Mouse (Mus musculus): Measurements from ENCODE around the gene Kcnh8. TPM values are rescaled to one million over a fixed set of nuclear protein-coding genes. Genes with fewer than 3 reads are reported as not detected.

Kcnh8 gene
- 1.2 and 1.7 TPM in 2 replicates for polyA plus RNA-seq (2012; rRNA removed)

DNA sequence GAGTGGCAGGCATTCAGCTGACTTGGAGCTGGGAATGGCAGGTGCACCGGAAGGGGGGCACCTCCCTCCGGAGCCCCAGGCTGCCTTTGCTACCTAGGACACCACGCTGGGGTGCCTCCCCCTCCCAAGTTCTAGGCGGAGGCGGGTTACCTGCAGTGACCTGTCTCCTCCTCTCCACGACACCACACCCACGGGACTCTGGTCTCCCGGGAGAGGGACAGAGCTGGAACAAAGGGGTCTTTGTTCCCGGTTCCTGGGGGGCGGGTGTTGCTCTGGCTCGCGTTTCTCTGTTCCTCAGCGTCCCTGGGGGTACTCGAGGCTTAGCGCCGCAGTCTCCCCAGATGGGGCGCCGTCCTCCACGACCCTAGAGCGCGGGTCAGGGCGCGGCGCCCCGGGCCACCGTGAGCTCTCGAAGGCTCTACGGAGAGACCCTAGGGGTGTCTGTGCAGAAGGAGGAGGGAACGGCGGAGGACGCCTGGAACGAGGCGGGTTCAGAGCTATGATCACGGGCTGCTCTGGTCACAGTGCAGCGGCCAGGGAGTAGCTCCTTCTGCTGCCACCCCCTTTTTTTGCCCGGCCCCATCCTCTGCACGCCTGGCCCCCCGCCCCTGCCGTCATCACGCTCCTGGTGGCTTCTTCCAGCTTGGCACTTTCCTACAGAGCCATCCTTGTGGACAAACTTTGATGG, at the start of gene Kcnh8:
Kcnh8 (plus strand) TSS at position 617 of the 688 bp plus-strand sequence.
- DNase-seq (ENCODE audit: low read depth) = no peak

DNA sequence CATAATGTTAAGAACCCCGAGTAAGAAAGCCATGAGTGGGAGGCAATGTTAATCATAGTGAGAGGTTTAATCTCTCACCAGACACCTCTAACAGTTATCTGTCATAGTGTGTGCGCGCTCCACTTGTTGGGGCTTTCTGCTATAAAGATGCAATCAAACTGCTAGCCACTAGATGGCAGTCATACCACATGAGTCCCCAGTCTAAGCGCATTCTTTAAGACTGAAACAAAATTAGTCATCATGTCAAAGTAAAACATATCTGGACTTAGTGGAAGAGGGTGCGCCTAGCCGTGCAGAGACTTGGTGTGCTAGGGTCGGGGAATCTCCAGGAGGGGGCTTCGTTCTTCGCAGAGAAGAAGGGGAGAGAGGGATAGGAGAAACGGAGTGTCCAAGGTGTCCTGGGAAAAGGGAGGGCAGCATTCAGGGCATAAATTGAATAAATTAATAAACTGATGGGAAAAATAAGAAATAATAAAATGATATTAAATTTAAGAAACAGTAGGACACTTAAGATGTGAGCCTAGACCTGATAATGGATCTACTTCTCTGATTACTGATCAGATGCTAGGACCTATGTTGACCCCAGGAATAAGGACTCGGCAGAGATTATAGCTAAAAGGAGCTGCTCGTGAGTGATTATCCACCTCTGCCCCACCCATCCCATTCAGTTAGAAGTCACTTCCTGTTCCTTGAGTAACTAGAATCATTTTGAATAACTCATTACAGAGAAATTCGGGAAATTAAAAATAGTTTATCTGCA, 42.4 kb upstream of the Kcnh8 start:
- DNase-seq (ENCODE audit: low read depth) = no peak

- no peak for DNase-seq (ENCODE audit: low read depth)
Observed at GRCm38 (mm10) chr17:52565467-52566155, 36.9 kb upstream of the Kcnh8 start.

- DNase-seq (ENCODE audit: low read depth) = no peak
Observed at GRCm38 (mm10) chr17:52569584-52570270, 32.8 kb upstream of the Kcnh8 start.

DNA sequence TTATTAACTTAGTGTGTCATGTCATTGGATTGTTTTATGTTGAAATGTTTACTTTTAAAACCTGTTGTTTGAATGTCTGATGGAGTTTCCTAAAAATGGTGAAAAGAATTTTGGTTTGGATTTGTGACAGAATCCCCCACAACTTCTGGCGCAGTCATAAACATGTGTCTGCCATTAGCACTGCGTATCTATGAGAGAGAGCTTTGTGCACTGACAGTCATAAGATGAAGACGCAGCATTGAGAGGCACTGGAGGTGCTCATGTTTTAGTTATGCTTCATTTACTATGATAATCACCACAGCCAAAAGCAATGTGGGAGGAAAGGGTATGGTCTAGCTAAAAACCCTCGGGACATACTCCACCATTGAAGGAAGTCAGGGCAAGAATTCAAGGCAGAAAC, 30.3 kb upstream of the Kcnh8 start:
- no peak for DNase-seq (ENCODE audit: low read depth)

DNA sequence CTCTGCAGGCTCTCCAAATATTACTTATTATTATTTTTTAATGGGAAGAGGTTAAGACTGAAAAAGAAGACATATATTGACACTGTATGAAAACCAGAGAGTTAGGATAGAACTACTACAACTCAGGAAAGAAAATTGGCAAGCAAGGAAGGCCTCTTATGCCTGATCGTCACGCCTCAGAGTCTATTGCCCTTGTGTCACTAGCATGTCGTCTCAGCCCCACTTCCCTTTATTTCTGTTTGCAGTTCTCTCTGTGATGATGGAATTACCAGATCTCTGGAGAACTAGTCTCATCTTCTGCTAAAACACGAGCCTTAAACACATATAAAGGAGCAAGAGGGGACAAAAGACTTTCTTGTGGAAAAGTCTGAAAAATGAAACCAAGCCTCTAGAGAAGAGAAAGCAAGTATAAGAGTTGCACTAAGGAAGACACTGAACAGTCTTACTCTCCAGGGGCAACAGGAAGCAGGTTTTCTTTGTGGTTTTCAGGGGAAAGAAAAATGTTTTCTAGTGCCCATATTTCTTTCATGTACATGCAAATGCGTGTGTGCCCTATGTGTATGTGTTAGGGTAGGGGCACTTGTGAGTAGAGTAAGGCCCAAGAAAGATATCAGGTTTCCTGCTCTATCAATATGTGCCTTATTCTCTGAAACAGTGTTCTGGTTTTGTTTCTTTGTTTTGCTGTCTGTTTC, 10.9 kb upstream of the Kcnh8 start:
- DNase-seq (ENCODE audit: low read depth) = no peak

- DNase-seq (ENCODE audit: low read depth) = no peak
Observed at GRCm38 (mm10) chr17:52599141-52599540, 3.4 kb upstream of the Kcnh8 start.

- DNase-seq (ENCODE audit: low read depth) = no peak
Observed at GRCm38 (mm10) chr17:52600882-52601371, 1.6 kb upstream of the Kcnh8 start.

DNA sequence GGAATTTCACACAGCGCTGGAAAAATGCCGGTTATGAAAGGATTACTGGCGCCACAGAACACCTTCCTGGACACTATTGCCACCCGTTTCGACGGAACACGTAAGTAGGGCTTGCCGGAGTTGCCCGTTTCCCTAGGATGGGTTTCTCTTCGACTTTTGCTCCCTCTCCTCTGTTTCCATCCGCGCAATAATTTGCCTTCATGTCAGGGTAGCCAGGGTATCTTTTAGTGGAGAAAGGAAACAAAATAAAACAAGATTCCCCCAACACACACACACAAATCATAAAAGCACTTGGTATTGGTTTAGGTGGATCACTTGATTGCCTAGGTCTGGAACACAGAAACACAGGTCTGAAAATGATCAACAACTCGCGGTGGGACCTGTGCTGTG, 267 bp downstream of the Kcnh8 start:
- DNase-seq (ENCODE audit: low read depth) = no peak

GRCm38 (mm10) chr17:52603411-52603810, 902 bp downstream of the Kcnh8 start:
- DNase-seq (ENCODE audit: low read depth) = no peak

DNA sequence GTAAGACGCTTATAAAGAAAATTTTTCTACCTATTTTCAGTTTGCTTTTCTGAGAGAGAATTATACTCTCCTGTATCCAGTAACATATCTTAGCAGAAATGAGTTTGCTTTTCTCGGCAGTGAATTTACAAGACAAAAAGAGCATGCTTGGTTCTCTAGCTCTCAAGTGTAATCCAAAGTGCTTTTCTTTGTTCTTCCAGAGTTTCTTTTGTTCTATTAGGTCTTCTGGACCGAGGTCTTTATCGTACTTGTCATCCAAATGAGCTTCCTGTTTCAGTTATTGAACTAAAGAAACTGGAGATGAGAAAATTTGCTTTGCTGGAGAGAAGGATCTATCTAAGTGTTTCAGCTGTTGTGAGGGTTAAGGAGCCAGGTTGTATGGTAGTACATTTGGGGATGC, 8.9 kb downstream of the Kcnh8 start:
- no peak for DNase-seq (ENCODE audit: low read depth)

- DNase-seq (ENCODE audit: low read depth) = no peak
Observed at GRCm38 (mm10) chr17:52649186-52649585, 46.7 kb downstream of the Kcnh8 start.

GRCm38 (mm10) chr17:52691988-52692387, 89.5 kb downstream of the Kcnh8 start:
- no peak for DNase-seq (ENCODE audit: low read depth)

- no peak for DNase-seq (ENCODE audit: low read depth)
Observed at GRCm38 (mm10) chr17:52701944-52702343, 99.4 kb downstream of the Kcnh8 start.

DNA sequence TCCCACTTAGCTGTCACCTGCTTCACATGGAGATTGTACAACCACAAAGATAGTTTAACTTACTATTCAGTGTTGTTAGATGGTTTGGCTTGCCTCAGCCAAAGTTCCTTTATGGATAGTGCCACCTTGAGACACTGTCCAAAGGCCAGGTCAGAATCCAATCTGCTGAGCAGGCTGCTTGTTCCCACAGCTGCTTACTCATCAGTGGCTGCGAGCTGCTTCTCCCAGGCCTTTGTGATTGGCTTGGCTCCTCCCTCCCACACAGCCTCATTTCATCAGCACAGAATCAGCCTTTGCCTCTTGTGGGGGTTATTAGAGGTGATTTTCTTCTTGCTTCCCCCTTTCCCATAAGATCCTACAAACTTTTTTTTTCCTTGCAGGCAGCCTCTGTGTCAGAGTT, 109.8 kb downstream of the Kcnh8 start:
- no peak for DNase-seq (ENCODE audit: low read depth)

DNA sequence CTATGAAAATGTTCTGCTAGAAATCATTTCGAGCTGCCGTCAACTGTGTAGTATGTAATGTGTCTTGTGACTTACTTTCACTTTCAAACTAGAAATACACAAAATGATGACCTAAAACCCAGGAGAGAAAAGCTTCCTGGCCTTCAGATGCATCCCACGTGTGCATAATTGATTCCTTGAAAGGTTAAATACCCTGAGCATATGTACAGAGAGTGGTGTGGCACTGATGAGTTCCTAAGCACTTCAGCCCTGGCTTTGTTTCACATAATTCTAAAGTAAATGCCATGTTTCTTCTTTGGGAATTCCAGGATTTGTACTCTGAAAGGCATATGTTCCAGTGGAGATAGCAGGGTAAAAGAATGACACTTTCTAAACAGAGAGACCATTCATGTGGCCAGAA, 119.7 kb downstream of the Kcnh8 start:
- no peak for DNase-seq (ENCODE audit: low read depth)

- DNase-seq (ENCODE audit: low read depth) = no peak
Observed at GRCm38 (mm10) chr17:52728806-52729205, 126.3 kb downstream of the Kcnh8 start.

DNA sequence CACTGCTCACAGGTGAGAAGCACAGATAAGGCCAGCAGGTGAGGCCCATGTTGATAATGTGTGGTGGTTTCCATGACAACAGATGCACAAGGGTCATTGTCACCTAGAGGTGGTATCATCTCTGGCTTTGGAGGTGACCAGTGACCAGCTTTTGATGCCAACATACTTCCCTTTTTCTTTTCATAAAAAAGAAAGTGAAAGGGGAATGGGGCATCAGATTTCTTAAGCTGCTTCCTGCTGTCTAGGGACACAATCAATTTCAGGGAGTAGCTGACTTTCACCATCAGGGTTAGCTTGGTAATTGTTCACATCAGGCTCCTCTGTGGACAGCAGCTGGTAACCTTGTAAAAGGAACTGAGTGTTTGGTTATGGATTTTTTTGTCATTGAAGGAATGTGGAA, 135.9 kb downstream of the Kcnh8 start:
- no peak for DNase-seq (ENCODE audit: low read depth)

DNA sequence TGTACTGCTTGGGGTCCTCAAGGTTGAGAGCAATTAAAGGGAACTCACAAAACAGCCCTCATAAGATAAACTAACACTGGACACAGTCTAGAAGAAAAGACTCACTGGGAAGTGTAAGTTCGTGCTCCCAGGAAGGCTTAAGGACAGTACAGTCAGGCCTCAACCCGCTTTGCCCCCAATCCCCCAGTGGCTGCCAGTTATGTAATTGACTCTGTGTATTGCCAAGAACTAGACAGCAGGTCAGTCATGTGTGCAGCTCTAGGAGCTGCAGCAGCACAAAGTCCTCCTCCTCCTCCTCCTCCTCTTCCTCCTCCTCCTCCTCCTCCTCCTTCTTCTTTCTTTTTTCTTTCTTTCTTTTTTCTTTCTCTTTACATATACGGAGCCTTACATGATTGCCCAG, 185.6 kb downstream of the Kcnh8 start:
- DNase-seq (ENCODE audit: low read depth) = no peak

GRCm38 (mm10) chr17:52804463-52804862, 202.0 kb downstream of the Kcnh8 start:
- no peak for DNase-seq (ENCODE audit: low read depth)

GRCm38 (mm10) chr17:52810773-52811172, 208.3 kb downstream of the Kcnh8 start:
- no peak for DNase-seq (ENCODE audit: low read depth)

Measured in gonadal fat pad, adult 2 months (tissue).